ENCODE assay signal across 8 mouse cellular contexts in genomic region chr6:125096597-125097345, GRCm38 (mm10). TPM values are rescaled to one million over a fixed set of nuclear protein-coding genes. Genes with fewer than 3 reads are reported as not detected.
DNase-seq lines count a peak whose midpoint lies in the region; ATAC-seq and TF ChIP-seq lines count a peak whose summit lies in the region.

No protein-coding gene starts in this region.

- TF ChIP-seq CTCF in G1E (IDR thresholded peaks at IDR 0.05; ENCODE audit: low read depth, low read length), result no peak

- 1% methylated on average over 40 of the region's 44 CpGs for WGBS in forebrain, embryonic 13.5 days

- H3K27ac ChIP-seq in forebrain, embryonic 13.5 days, result peak overlapping the region; percentile 95

- no peaks in the 10 kb centered on the region for H3K27me3 ChIP-seq in G1E (ENCODE audit: insufficient read depth, low read length)
- H3K27me3 ChIP-seq in forebrain, embryonic 13.5 days, result no peaks in the 10 kb centered on the region
- H3K27me3 ChIP-seq in megakaryocyte, embryonic 14.5 days (replicated peaks), result no peaks in the 10 kb centered on the region

- no peaks in the 10 kb centered on the region for H3K9me3 ChIP-seq in G1E (replicated peaks)
- H3K9me3 ChIP-seq in forebrain, embryonic 13.5 days (replicated peaks), result no peaks in the 10 kb centered on the region
- no peaks in the 10 kb centered on the region for H3K9me3 ChIP-seq in megakaryocyte, embryonic 14.5 days

- H3K4me3 ChIP-seq in G1E (ENCODE audit: low read depth, low read length), result peak overlapping the region; percentile 91
- H3K4me3 ChIP-seq in forebrain, embryonic 13.5 days, result peak overlapping the region; percentile 97
- peak overlapping the region; percentile 96 for H3K4me3 ChIP-seq in megakaryocyte, embryonic 14.5 days (replicated peaks)

- H3K9ac ChIP-seq in forebrain, embryonic 13.5 days, result peak overlapping the region; percentile 97

- peak overlapping the region; percentile 97 for H3K4me2 ChIP-seq in forebrain, embryonic 13.5 days

- peak; percentile 17; the same call in 1 of the 2 replicates for ATAC-seq in G1E (ENCODE audit: extremely low read depth, insufficient number of reproducible peaks, low FRiP score, poor library complexity, severe bottlenecking)
- ATAC-seq in forebrain, embryonic 13.5 days, result peak; percentile 36
- ATAC-seq in erythroid progenitor cell, adult 5-6 weeks (replicated peaks; ENCODE audit: low FRiP score, poor library complexity, severe bottlenecking), result no peak

- peaks cover 49% of the 10 kb centered on the region for H3K36me3 ChIP-seq in G1E (replicated peaks)
- peaks cover 38% of the 10 kb centered on the region for H3K36me3 ChIP-seq in forebrain, embryonic 13.5 days (ENCODE audit: poor library complexity, severe bottlenecking)
- H3K36me3 ChIP-seq in megakaryocyte, embryonic 14.5 days (replicated peaks; ENCODE audit: low read length), result peaks cover 42% of the 10 kb centered on the region

- peak; percentile 87 for DNase-seq in G1E (ENCODE audit: low spot score)
- peak; percentile 40 to 55 for DNase-seq in adrenal gland, postnatal 4 days (ENCODE audit: low spot score in 2 of 2)
- DNase-seq in heart, postnatal 4 days, result peak; percentile 79
- peak; percentile 35 to 40 for DNase-seq in left cerebral cortex, postnatal 25 days (ENCODE audit: low spot score in 2 of 2)
- DNase-seq in right cerebral cortex, postnatal 4 days, result peak; percentile 57

- intact Hi-C loops in left cerebral cortex, postnatal 25 days (cut with DNase I), result loop anchor here (5.0 kb wide), 1 partner anchor 179 kb away; no protein-coding TSS in a partner anchor

- peaks cover 71% of the 10 kb centered on the region for H3K4me1 ChIP-seq in G1E (ENCODE audit: insufficient read depth, low read depth, low read length)
- peaks cover 42% of the 10 kb centered on the region for H3K4me1 ChIP-seq in forebrain, embryonic 13.5 days
- H3K4me1 ChIP-seq in megakaryocyte, embryonic 14.5 days, result peaks cover 77% of the 10 kb centered on the region

RNA-seq across cellular contexts. Expression of gene Chd4, which starts 1.0 kb away (rescaled TPM):
- total RNA-seq in G1E (2014; fragmentation: Nextera tagmentation), result 235 and 241 TPM in 2 replicates
- 326 and 362 TPM in 2 replicates for total RNA-seq in G1E (2017)
- polyA plus RNA-seq in G1E (2012), result 188 and 219 TPM in 2 replicates
- 100 to 1,000 TPM; 227 to 264 TPM for total RNA-seq in adrenal gland, postnatal 4 days (2021)
- polyA plus RNA-seq in forebrain, embryonic 13.5 days (2015; fragmentation: Nextera tagmentation; extraction: Ambion mirVana), result 114 and 119 TPM in 2 replicates
- total RNA-seq in heart, postnatal 4 days (2021), result 100 to 1,000 TPM; 202 to 210 TPM
- total RNA-seq in left cerebral cortex, postnatal 25 days (2021), result 100 to 1,000 TPM; 154 to 161 TPM
- polyA plus RNA-seq in megakaryocyte, embryonic 14.5 days (2012; ENCODE audit: insufficient read depth, low replicate concordance), result 41.8 and 90.6 TPM in 2 replicates
- total RNA-seq in erythroid progenitor cell, adult 5-6 weeks (2015; ENCODE audit: low replicate concordance), result 49.0 and 64.2 TPM in 2 replicates
- total RNA-seq in erythroid progenitor cell, adult 5-6 weeks (2017; ENCODE audit: low replicate concordance), result 176 and 220 TPM in 2 replicates

RNA-seq across cellular contexts. Expression of gene Lpar5, which starts 29.1 kb away (rescaled TPM):
- total RNA-seq in G1E (2014; fragmentation: Nextera tagmentation) (0.83 and 2.3 TPM in 2 replicates), G1E (2017) (2.4 and 2.6 TPM in 2 replicates)
- polyA plus RNA-seq in G1E (2012), result 0.83 and 1.4 TPM in 2 replicates
- 1 to 10 TPM in 1 of 2 experiments, under 1 TPM in 1; 0.84 to 1.0 TPM for total RNA-seq in adrenal gland, postnatal 4 days (2021)
- polyA plus RNA-seq in forebrain, embryonic 13.5 days (2015; fragmentation: Nextera tagmentation; extraction: Ambion mirVana), result 0.38 and 0.44 TPM in 2 replicates
- not detected for total RNA-seq in heart, postnatal 4 days (2021)
- total RNA-seq in left cerebral cortex, postnatal 25 days (2021), result under 1 TPM; 0.60 to 0.96 TPM
- polyA plus RNA-seq in megakaryocyte, embryonic 14.5 days (2012; ENCODE audit: insufficient read depth, low replicate concordance), result 0.62 TPM in 1 of 2 replicates, not detected in the other
- total RNA-seq in erythroid progenitor cell, adult 5-6 weeks (2015; ENCODE audit: low replicate concordance), result 3.6 and 10.9 TPM in 2 replicates
- not detected in 2 replicates for total RNA-seq in erythroid progenitor cell, adult 5-6 weeks (2017; ENCODE audit: low replicate concordance)

RNA-seq across cellular contexts. Expression of gene Nop2, which starts 34.9 kb away (rescaled TPM):
- total RNA-seq in G1E (2014; fragmentation: Nextera tagmentation), result 56.9 and 61.0 TPM in 2 replicates
- total RNA-seq in G1E (2017), result 87.7 and 89.2 TPM in 2 replicates
- polyA plus RNA-seq in G1E (2012), result 53.4 and 90.0 TPM in 2 replicates
- 10 to 100 TPM; 36.5 to 36.8 TPM for total RNA-seq in adrenal gland, postnatal 4 days (2021)
- 49.1 and 58.3 TPM in 2 replicates for polyA plus RNA-seq in forebrain, embryonic 13.5 days (2015; fragmentation: Nextera tagmentation; extraction: Ambion mirVana)
- total RNA-seq in heart, postnatal 4 days (2021), result 10 to 100 TPM; 24.4 to 25.3 TPM
- total RNA-seq in left cerebral cortex, postnatal 25 days (2021), result 10 to 100 TPM; 27.1 to 28.0 TPM
- 18.4 and 24.5 TPM in 2 replicates for polyA plus RNA-seq in megakaryocyte, embryonic 14.5 days (2012; ENCODE audit: insufficient read depth, low replicate concordance)
- 6.7 and 17.3 TPM in 2 replicates for total RNA-seq in erythroid progenitor cell, adult 5-6 weeks (2015; ENCODE audit: low replicate concordance)
- total RNA-seq in erythroid progenitor cell, adult 5-6 weeks (2017; ENCODE audit: low replicate concordance), result 5.7 and 8.9 TPM in 2 replicates

RNA-seq across cellular contexts. Expression of gene Acrbp, which starts 47.3 kb away (rescaled TPM):
- 11.8 and 16.1 TPM in 2 replicates for total RNA-seq in G1E (2014; fragmentation: Nextera tagmentation)
- total RNA-seq in G1E (2017), result 4.7 and 8.1 TPM in 2 replicates
- polyA plus RNA-seq in G1E (2012), result 6.4 and 9.4 TPM in 2 replicates
- 1 to 10 TPM; 7.3 to 8.0 TPM for total RNA-seq in adrenal gland, postnatal 4 days (2021)
- 19.1 and 20.9 TPM in 2 replicates for polyA plus RNA-seq in forebrain, embryonic 13.5 days (2015; fragmentation: Nextera tagmentation; extraction: Ambion mirVana)
- total RNA-seq in heart, postnatal 4 days (2021), result 1 to 10 TPM; 1.7 to 3.2 TPM
- total RNA-seq in left cerebral cortex, postnatal 25 days (2021), result 10 to 100 TPM in 1 of 2 experiments, 1 to 10 TPM in 1; 8.4 to 12.3 TPM
- 8.7 and 11.3 TPM in 2 replicates for polyA plus RNA-seq in megakaryocyte, embryonic 14.5 days (2012; ENCODE audit: insufficient read depth, low replicate concordance)
- 4.3 and 9.6 TPM in 2 replicates for total RNA-seq in erythroid progenitor cell, adult 5-6 weeks (2015; ENCODE audit: low replicate concordance)
- total RNA-seq in erythroid progenitor cell, adult 5-6 weeks (2017; ENCODE audit: low replicate concordance), result 0.68 and 9.4 TPM in 2 replicates

RNA-seq across cellular contexts. Expression of gene Iffo1, which starts 48.3 kb away (rescaled TPM):
- total RNA-seq in G1E (2014; fragmentation: Nextera tagmentation), result 20.4 and 25.1 TPM in 2 replicates
- 12.3 and 14.5 TPM in 2 replicates for total RNA-seq in G1E (2017)
- 26.9 and 31.7 TPM in 2 replicates for polyA plus RNA-seq in G1E (2012)
- 10 to 100 TPM; 42.7 to 49.9 TPM for total RNA-seq in adrenal gland, postnatal 4 days (2021)
- 11.9 and 14.4 TPM in 2 replicates for polyA plus RNA-seq in forebrain, embryonic 13.5 days (2015; fragmentation: Nextera tagmentation; extraction: Ambion mirVana)
- 10 to 100 TPM; 18.0 to 18.6 TPM for total RNA-seq in heart, postnatal 4 days (2021)
- 10 to 100 TPM; 52.7 to 63.0 TPM for total RNA-seq in left cerebral cortex, postnatal 25 days (2021)
- 20.6 and 36.4 TPM in 2 replicates for polyA plus RNA-seq in megakaryocyte, embryonic 14.5 days (2012; ENCODE audit: insufficient read depth, low replicate concordance)
- total RNA-seq in erythroid progenitor cell, adult 5-6 weeks (2015; ENCODE audit: low replicate concordance), result 5.9 and 11.5 TPM in 2 replicates
- 9.7 and 15.7 TPM in 2 replicates for total RNA-seq in erythroid progenitor cell, adult 5-6 weeks (2017; ENCODE audit: low replicate concordance)
